Mouse (Mus musculus): ENCODE results near the gene Olfr320.
"Not testable (repeated sequence)": the region's sequence is repeated elsewhere in the genome, so short reads cannot be mapped to it uniquely, and the experiment has no call there.

Gene Olfr320

GRCm38 (mm10) chr11:58680799-58681198 is at the start of gene Olfr320:
Olfr320 (plus strand) TSS chr11:58681099.
- DNase-seq (ENCODE audit: low spot score in 2 of 2), result no peak

GRCm38 (mm10) chr11:58634878-58635277 is 46.0 kb upstream of the Olfr320 start:
- no peak for DNase-seq (ENCODE audit: low spot score in 2 of 2)

DNA sequence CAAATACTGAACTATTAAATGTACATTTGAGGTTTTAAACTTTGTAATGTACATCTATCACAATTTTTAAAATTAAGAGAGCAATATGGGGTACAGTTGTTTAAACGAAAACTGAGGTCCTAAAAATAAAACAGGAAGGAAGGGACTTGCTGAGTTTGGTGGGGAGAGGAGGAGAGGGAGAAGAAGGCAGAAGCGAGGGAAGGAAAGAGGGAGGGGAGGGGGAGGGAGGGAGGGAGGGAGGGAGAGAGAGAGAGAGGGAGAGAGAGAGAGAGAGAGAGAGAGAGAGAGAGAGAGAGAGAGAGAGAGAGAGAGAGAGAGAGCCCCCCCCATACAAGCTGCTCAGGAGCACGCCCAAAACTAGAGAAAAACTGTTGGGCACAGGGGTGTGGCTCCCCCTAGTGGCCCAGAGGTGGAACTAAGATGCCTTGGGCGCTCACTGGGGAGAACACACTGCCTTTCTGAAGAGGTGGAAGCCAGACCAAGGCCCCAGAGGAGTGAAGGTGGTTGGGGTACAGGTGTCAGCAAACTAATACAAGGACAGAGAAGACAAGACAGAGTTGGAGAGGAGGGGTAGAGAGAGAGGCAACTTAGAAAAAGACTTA is 44.4 kb upstream of the Olfr320 start:
- no peak for DNase-seq (ENCODE audit: low spot score in 2 of 2)

DNA sequence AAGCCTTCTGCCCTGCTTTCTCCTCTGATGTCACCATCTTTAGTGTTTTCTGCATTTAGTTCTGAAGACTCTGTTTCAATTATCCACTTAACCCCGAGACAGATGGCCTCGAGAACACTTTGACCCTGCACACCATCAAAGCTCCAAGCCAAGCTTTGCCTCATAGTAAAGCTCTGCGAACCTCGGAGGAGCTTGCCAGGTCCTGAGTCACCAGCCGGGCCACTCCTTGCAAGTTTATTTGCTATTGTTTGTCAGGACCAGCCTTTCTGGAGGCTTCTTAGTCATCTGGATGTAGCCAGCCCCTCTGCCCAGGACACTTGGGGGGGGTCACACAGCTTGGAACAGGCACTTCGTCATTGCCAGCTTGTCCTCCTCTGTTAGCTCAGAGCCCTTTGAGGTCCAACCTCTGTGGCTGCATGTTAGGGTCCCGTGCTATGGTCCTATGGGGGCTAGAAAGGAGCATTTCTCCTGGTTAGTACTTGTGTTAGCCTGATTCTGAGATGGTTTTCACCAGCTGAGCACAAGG is 42.7 kb upstream of the Olfr320 start:
- no peak for DNase-seq (ENCODE audit: low spot score in 2 of 2)

DNA sequence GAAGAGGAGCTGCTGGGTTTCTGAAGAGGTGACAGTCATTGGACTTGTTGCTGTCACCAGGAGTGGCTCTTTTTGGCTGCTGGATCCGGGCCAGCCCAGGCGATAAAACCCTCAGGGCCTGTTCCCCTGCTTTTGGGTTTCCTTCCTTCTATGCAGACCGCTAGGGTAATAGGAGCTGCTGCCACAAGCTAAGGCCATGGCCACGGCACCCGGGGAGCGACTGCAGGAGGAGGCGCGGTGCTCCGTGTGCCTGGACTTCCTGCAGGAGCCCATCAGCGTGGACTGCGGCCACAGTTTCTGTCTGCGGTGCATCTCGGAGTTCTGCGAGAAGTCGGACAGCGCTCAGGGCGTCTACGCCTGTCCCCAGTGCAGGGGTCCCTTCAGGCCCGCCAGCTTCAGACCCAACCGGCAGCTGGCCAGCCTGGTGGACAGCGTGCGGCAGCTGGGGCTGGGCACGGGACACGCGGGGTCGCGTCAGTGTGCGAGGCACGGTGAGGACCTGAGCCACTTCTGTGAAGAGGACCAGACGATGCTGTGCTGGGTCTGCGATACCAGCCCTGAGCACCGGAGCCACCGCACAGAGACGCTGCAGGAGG is 40.5 kb upstream of the Olfr320 start, which contains the start of gene Trim58:
Gene Trim58, plus strand, starts transcription at position 194 of the 596 bp plus-strand sequence.
- no peak for DNase-seq (ENCODE audit: low spot score in 2 of 2)

GRCm38 (mm10) chr11:58641057-58641456 is 39.8 kb upstream of the Olfr320 start:
- no peak for DNase-seq (ENCODE audit: low spot score in 2 of 2)

DNA sequence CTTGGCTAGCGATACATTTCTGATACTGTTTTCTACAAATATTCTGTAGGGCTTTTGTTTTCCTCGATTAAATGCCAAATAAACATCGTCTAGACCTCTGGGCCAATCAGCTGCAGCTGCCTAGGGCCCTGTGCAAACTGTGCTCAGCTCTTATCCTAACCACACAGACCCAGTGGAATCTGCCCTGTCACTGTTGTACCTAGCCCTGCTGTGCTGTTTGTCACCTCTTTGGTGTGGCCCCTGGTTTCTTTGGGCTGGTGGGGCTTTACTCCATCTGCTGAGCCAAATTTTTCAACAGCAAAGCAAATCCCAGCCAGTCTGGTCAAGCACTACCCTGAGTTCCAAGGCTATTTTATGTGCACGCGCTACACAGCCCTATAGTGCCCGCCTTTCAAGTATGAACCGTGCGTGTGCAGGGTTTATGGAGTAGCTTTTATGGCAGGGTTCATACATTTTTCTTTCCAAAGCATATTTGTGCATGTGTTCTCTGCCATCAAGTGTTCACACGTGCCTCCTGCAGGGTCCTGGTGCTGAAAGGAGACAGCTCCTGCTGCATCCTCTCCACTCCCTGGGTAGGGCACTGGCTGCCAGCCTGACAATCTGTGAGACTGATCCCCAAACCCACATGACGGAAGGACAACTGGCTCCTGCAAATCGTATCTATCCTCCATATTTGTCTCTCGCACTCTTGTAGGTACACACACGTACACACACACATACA is 39.1 kb upstream of the Olfr320 start:
- no peak for DNase-seq (ENCODE audit: low spot score in 2 of 2)

GRCm38 (mm10) chr11:58643350-58643749 is 37.5 kb upstream of the Olfr320 start:
- DNase-seq (ENCODE audit: low spot score in 2 of 2), result peak in 1 of 2 experiments; percentile 10

DNA sequence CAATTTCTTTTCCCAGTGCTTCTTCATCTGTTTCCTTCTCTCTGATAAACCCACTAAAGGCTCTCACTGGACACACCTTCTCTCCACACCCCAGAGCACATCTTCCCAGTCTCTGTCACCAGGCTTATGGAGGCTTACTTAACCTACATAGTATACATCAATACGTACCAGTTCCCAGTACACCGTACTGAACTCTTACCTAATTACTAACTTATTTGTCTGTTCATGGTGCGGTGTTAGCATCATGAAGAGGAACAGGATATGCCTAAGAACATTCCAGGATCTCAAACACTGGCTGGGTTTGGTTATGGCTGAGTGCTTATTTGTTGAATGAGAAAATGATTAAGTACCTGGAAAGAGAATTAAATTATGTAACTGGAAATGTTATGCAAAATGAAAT is 25.7 kb upstream of the Olfr320 start:
- DNase-seq (ENCODE audit: low spot score in 2 of 2), result no peak

GRCm38 (mm10) chr11:58658596-58658995 is 22.3 kb upstream of the Olfr320 start, which contains the start of gene Olfr322:
Olfr322 (plus strand) TSS chr11:58658782.
- no peak for DNase-seq (ENCODE audit: low spot score in 2 of 2)

DNA sequence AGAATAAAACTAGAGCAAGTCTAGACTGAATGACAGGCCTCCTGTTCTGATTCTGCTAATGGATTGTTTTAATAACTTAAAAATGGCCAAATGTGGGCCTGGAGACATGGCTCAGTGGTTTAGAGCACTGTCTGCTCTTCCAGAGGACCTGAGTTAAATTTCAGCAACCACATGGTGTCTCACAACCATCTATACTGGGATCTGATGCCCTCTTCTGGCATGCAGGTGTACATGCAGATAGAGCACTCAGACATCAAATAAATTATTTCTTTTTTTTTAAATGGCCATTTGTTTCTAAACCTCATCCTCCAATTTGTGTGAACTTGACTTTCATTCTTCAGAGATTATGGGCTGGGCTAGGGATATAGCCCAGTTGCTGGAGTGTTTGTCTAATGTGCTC is 11.6 kb upstream of the Olfr320 start:
- DNase-seq (ENCODE audit: low spot score in 2 of 2), result no peak

DNA sequence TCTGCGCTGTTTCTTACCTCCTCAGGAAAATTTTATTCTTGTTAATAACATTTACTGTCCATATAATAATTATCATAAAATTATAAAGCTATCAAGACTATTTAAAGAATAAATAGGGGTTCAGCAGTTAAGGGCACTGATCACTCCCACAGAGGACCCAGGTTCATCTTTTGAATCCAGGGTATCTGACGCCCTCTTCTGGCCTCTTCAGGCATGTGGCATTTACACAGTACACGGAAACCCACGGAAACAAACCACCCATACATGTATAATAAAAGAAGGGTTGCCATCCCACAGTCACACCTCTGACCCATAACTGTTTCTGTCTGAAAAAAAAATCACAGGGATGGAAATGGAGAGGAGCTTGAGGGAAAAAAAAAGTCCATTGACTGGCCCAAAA is 9.1 kb upstream of the Olfr320 start:
- no peak for DNase-seq (ENCODE audit: low spot score in 2 of 2)

DNA sequence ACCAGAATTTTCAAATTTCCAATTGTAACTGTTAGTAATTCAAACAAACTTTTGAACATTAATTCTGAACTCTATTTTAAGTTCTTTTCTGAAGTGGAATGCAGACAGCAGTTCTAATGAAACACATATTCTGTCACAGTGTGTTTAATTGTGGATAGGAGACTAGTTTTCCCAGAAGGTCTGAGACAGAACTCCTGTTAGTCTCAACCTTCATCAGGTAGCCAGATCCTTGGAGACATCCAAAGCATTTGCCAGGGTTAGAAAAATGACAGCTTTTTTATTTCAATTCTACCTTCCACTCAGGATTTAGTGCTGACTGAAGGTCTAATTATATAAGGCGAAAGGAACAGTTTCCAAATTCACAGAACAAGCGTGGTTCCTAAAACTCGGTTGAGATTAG is 18.0 kb downstream of the Olfr320 start, which contains the start of gene Olfr319:
Gene Olfr319, plus strand, starts transcription at position 301 of the 400 bp plus-strand sequence.
- no peak for DNase-seq (ENCODE audit: low spot score in 2 of 2)

- DNase-seq (ENCODE audit: low spot score in 2 of 2), result no peak
Observed at GRCm38 (mm10) chr11:58709086-58709485, 28.2 kb downstream of the Olfr320 start.

GRCm38 (mm10) chr11:58717723-58718122 is 36.8 kb downstream of the Olfr320 start:
- not testable (repeated sequence) for DNase-seq (ENCODE audit: low spot score in 2 of 2)

GRCm38 (mm10) chr11:58719701-58720100 is 38.8 kb downstream of the Olfr320 start:
- no peak for DNase-seq (ENCODE audit: low spot score in 2 of 2)

GRCm38 (mm10) chr11:58723914-58724313 is 43.0 kb downstream of the Olfr320 start, which contains the start of gene Olfr318:
Olfr318 (minus strand) TSS chr11:58724014.
- no peak for DNase-seq (ENCODE audit: low spot score in 2 of 2)

DNA sequence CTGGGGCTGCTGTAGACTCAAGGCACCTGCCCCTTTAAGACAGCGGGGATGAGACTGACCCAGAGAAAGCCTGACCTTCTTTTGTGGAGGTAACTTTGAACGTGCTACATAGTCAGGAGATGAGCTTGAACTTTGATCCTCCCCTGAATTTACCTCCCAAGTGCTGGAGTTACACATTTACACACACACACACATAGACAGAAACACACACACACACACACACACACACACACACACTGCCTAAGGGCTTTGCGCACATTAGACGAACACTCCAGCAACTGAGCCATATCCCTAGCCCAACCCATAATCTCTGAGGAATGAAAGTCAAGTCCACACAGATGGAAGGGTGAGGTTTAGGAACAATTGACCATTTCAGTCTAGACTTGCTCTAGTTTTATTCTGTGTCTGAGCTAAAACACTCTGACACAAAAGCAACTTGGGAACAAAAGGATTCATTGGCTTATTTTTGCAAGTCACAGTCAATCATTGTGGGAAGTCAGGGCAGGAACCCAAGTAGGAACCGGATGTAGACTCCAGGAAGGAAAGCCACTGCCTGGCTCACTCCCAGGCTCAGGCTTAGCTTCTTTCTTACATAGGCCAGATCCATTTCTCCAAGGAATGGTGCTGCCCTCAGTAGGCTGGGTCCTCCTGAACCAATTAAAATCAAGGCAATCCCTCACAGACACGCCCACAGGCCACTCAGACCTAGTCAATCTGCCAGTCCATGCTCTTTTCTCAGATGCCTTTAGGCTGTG is 47.2 kb downstream of the Olfr320 start:
- DNase-seq (ENCODE audit: low spot score in 2 of 2), result not testable (repeated sequence)

- peak; percentile 20 to 40 for DNase-seq (ENCODE audit: low spot score in 2 of 2)
Observed at GRCm38 (mm10) chr11:58733372-58733771, 52.5 kb downstream of the Olfr320 start.
